Mouse (Mus musculus) heart, adult 2 months (tissue): ENCODE results near the gene Alkbh2. TPM values are rescaled to one million over a fixed set of nuclear protein-coding genes. Genes with fewer than 3 reads are reported as not detected.

Experiments
- DNase-seq, 2 experiments: peaks; one replicate each; pipeline ENCODE4 v3.0.0; 2021
- H3K27ac ChIP-seq: fragments of 200-600 bp; 2 replicates; pipeline ENCODE4 v1.8.1; 2022
- H3K27me3 ChIP-seq: fragments of 200-500 bp; 2 replicates; pipeline ENCODE4 v1.6.1; 2012; ENCODE audit warnings: mild to moderate bottlenecking, low read length, inconsistent platforms, mixed read lengths; ENCODE audit not compliant: control insufficient read depth, insufficient read depth
- H3K36me3 ChIP-seq: fragments of 200-500 bp; 2 replicates; pipeline ENCODE4 v1.6.1; 2012; ENCODE audit warnings: low read length, inconsistent platforms; ENCODE audit not compliant: control insufficient read depth, insufficient read depth
- H3K4me1 ChIP-seq: fragments of 200-500 bp; 2 replicates; pipeline ENCODE4 v1.6.1; 2011; ENCODE audit warnings: low read length; ENCODE audit not compliant: control insufficient read depth, insufficient read depth
- H3K4me3 ChIP-seq: fragments of 200-600 bp; 2 replicates; pipeline ENCODE4 v1.8.1; 2022
- H3K79me2 ChIP-seq: fragments of 200-500 bp; replicated peaks from 2 replicates; pipeline ENCODE4 v1.6.1; 2012; ENCODE audit warnings: mild to moderate bottlenecking, inconsistent platforms, low read length, moderate library complexity, mixed read lengths; ENCODE audit not compliant: control insufficient read depth, insufficient read depth
- H3K9ac ChIP-seq: fragments of 200-500 bp; 2 replicates; pipeline ENCODE4 v1.6.1; 2012; ENCODE audit warnings: low read depth, mild to moderate bottlenecking, control low read depth, inconsistent platforms, low read length, mixed read lengths
- CTCF ChIP-seq: fragments of 200-600 bp; IDR thresholded peaks from 2 replicates; pipeline ENCODE4 v1.8.1; 2022; ENCODE audit warnings: antibody characterized with exemption, mild to moderate bottlenecking, moderate library complexity
- EP300 ChIP-seq: fragments of 200-500 bp; IDR thresholded peaks from 2 replicates; pipeline ENCODE4 v1.6.1; 2011; ENCODE audit warnings: low read depth, low read length, control low read depth; ENCODE audit not compliant: insufficient read depth
- POLR2A ChIP-seq: fragments of 200-500 bp; IDR thresholded peaks from 2 replicates; pipeline ENCODE4 v1.6.1; 2011; ENCODE audit warnings: mild to moderate bottlenecking, low read depth, low read length, control low read depth; ENCODE audit not compliant: insufficient read depth
- WGBS: fragments of 180-500 bp; shearing (Covaris S2); methylation state at CpG from one replicate; pipeline ENCODE4 v1.1.7; 2018; 5-methylcytosine and 5-hydroxymethylcytosine counted together
- intact Hi-C: fragments of 180-260 bp; cut with DNase I; formaldehyde crosslinking; loops from one replicate; pipeline ENCODE4 v1.15.1; 2025
- polyA plus RNA-seq: library from polyadenylated mRNA; depleted of rRNA; stranded (reverse); fragments of >200 nt; gene quantifications from 2 replicates; pipeline ENCODE4 v1.2.3, GENCODE M21; 2012
- total RNA-seq, 2 experiments: library from RNA; stranded (reverse); gene quantifications; 2 replicates each; pipeline ENCODE4 v1.2.3; 2021

Gene Alkbh2
- total and polyA plus RNA-seq, 3 experiments, result 1.6 to 3.0 (median 2.0) TPM

DNA sequence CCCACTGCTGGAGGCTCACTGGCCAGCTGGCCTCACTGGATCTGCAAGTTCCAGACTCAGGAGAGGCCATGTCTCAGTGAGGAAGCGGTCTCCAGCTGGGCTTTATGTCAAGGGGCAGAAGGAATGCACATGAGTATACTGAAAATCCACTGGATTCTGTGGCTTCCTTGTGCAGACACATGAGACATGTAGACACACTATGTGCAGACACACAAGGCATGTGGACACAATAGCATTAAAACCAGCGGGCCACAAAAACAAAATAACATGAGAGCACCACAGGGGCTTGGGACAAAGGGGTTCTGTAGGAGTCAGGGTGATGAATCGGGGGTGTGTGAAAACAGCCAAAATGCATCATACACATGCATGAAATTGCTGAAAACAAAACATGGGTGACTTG lies 2.0 kb downstream of the Alkbh2 start:
- intact Hi-C loops, result loop anchor here (2.0 to 10.0 kb wide), 3 partner anchors 25 to 271 kb away; no protein-coding TSS in a partner anchor
- no peaks in the 10 kb centered on the region for H3K79me2 ChIP-seq
- H3K36me3 ChIP-seq, result no peaks in the 10 kb centered on the region
- H3K27me3 ChIP-seq, result no peaks in the 10 kb centered on the region
- 84% methylated on average over 3 of the region's 3 CpGs for WGBS
- no peak for DNase-seq
- H3K4me1 ChIP-seq, result peaks cover 1% of the 10 kb centered on the region; the same call in 1 of the 2 replicates
- H3K27ac ChIP-seq, result no peak overlapping the region
- no peak overlapping the region for H3K4me3 ChIP-seq
- TF ChIP-seq CTCF (no peak), EP300 (no peak), POLR2A (no peak)
- no peak overlapping the region for H3K9ac ChIP-seq

DNA sequence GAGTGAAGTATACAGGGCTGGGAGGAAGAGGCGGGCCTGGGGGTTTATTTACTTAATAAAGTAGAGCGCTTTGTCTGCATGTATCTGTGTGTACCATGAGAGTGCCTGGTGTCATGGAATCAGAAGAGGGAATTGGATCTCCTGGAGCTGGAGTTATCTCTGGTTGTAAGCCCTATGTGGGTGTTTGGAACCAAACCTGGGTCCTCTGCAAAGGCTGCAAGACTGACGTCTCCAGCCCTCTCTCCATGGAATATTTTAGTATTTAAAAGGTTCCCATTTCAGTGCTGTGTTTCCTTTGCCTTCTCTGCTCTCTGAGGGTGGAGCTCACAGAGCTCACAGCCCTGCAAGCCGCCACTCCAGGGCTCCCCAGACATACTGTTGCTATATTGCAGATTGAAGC lies 8.2 kb downstream of the Alkbh2 start:
- H3K27ac ChIP-seq, result no peak overlapping the region
- no peak for TF ChIP-seq POLR2A
- TF ChIP-seq CTCF, result no peak
- TF ChIP-seq EP300, result no peak
- no peaks in the 10 kb centered on the region for H3K27me3 ChIP-seq
- no peak overlapping the region for H3K4me3 ChIP-seq
- intact Hi-C loops, result loop anchor here (10.0 kb wide), 1 partner anchor 265 kb away; no protein-coding TSS in a partner anchor
- H3K36me3 ChIP-seq, result no peaks in the 10 kb centered on the region
- H3K9ac ChIP-seq, result no peak overlapping the region
- peaks cover 2% of the 10 kb centered on the region; the same call in 1 of the 2 replicates for H3K79me2 ChIP-seq
- DNase-seq, result no peak
- 88% methylated on average over 4 of the region's 4 CpGs for WGBS
- H3K4me1 ChIP-seq, result no peaks in the 10 kb centered on the region

DNA sequence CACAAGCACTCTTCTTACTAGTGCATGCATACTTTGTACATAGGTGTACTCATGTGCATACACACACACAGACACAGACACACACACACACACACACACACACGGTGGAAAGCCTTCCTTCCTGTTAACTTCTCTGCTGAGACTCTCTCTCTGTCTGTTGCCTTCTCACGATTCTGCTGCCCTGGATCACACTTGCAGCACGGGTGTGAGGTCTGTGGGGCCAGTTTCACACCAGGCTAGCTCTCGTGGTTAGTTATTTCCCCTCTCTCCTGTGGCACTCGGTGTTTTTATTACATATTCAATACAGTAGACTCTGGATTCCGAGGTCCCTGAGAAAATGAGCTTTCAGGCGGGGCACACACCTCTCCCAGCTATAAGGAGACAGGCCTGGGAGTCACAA lies 11.4 kb downstream of the Alkbh2 start:
- Histone ChIP-seq H3K9ac (no peak overlapping the region), H3K27me3 (no peaks in the 10 kb centered on the region), H3K4me1 (no peaks in the 10 kb centered on the region), H3K79me2 (peaks cover 2% of the 10 kb centered on the region; the same call in 1 of the 2 replicates), H3K36me3 (no peaks in the 10 kb centered on the region), H3K4me3 (no peak overlapping the region), H3K27ac (no peak overlapping the region)
- 77% methylated on average over 7 of the region's 7 CpGs for WGBS
- no peak for TF ChIP-seq CTCF
- no peak for TF ChIP-seq EP300
- TF ChIP-seq POLR2A, result no peak
- no peak for DNase-seq
- intact Hi-C loops, result no loop called here

DNA sequence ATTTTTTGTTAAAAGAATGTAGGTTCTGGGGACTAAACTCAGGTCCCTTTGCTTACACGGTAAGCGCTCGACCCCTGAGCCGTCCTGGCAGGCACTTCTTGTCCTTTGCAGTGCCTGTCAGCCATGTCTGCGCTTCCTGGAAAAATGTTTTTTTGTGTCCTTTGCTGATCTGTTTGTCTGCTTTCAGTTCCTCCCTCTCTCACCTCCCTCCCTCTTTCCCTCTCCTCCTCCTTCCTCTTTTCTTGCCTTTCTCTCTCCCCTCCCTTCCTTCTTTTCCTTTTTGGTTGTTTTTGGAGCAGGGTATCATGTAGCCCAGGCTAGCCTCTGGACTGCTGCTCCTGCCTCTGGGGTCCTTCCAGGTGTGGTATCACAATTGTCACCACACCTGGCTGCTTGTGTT lies 13.0 kb downstream of the Alkbh2 start:
- no peaks in the 10 kb centered on the region for H3K4me1 ChIP-seq
- no peaks in the 10 kb centered on the region for H3K27me3 ChIP-seq
- H3K9ac ChIP-seq, result no peak overlapping the region
- TF ChIP-seq POLR2A, result no peak
- no peak for TF ChIP-seq EP300
- TF ChIP-seq CTCF, result no peak
- 72% methylated on average over 5 of the region's 5 CpGs for WGBS
- H3K4me3 ChIP-seq, result no peak overlapping the region
- peaks cover 2% of the 10 kb centered on the region; the same call in 1 of the 2 replicates for H3K79me2 ChIP-seq
- H3K27ac ChIP-seq, result no peak overlapping the region
- intact Hi-C loops, result no loop called here
- no peak for DNase-seq
- no peaks in the 10 kb centered on the region for H3K36me3 ChIP-seq

DNA sequence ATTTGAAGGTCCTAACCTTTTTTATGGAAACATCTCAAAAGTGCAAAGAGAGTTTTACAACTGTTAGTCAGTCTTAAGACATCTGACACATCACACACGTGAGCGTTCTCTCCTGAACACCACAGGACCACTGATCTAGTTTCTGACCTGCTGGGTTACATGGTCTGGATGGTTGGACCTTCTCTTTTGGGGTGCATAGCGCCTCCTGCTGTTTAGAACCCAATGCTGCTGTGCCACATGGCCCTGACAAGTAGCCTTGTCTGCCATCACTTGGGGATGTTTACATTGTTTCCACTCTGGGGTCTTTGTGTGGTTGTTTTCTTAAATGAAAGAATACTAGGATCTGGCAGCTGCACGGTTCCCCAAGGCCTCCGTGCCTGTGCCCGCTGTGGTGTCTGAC lies 14.7 kb downstream of the Alkbh2 start:
- Histone ChIP-seq H3K79me2 (peaks cover 2% of the 10 kb centered on the region; the same call in 1 of the 2 replicates), H3K36me3 (no peaks in the 10 kb centered on the region), H3K4me1 (no peaks in the 10 kb centered on the region), H3K27me3 (no peaks in the 10 kb centered on the region), H3K9ac (no peak overlapping the region), H3K4me3 (no peak overlapping the region), H3K27ac (no peak overlapping the region)
- WGBS, result 86% methylated on average over 6 of the region's 6 CpGs
- peak; percentile 32 for TF ChIP-seq CTCF
- no peak for TF ChIP-seq EP300
- intact Hi-C loops, result no loop called here
- no peak for DNase-seq

DNA sequence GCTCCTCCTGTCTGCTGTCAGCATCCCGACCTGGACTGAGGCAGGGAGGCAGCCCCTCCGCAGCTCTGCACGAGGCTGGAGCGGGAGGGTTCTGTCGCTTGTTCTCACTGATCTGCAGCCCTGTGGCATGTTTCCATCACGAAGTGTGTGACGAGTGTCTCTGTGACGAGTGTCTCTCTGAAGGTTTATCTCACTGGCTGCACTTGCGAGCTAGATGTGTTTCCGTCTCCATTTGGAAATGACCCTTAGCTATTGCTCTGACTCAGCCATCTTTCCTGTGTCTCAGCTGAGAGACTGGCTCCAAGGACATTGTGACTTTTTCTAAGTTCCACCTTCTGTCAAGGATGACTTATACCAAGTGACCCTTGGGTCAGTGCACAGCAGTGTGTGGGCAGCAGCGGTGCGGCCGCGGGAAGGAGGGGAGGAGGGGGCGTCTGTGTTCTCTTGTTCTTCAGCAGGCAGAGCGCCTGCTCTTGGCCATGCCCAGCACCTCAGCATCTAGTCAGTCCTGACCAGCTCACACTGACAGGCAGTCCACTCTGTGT lies 21.6 kb downstream of the Alkbh2 start:
- H3K27ac ChIP-seq, result no peak overlapping the region
- no peak for DNase-seq
- H3K4me3 ChIP-seq, result no peak overlapping the region
- H3K4me1 ChIP-seq, result no peaks in the 10 kb centered on the region
- intact Hi-C loops, result no loop called here
- H3K79me2 ChIP-seq, result no peaks in the 10 kb centered on the region
- no peak overlapping the region for H3K9ac ChIP-seq
- no peaks in the 10 kb centered on the region for H3K27me3 ChIP-seq
- 82% methylated on average over 16 of the region's 16 CpGs for WGBS
- no peaks in the 10 kb centered on the region for H3K36me3 ChIP-seq
- TF ChIP-seq EP300, result no peak
- TF ChIP-seq CTCF, result no peak
- no peak for TF ChIP-seq POLR2A
